Mouse (Mus musculus): ENCODE data around the gene Eipr1.

GRCm38 (mm10) chr12:28750021-28750633 lies 1.5 kb upstream of the Eipr1 start, which contains the start of gene Trappc12:
- no peak for TF ChIP-seq POLR2A (IDR thresholded peaks at IDR 0.05; ENCODE audit: low read depth, low read length)
- no peak for TF ChIP-seq CTCF (conservative IDR thresholded peaks at IDR 0.05; ENCODE audit: insufficient read depth, insufficient read length, low read depth, low read length)
